Mouse (Mus musculus): ENCODE results near the gene Gm5134. TPM values are rescaled to one million over a fixed set of nuclear protein-coding genes. Genes with fewer than 3 reads are reported as not detected.

Gm5134 gene
- polyA plus RNA-seq, 1 experiment = 0.03 TPM

DNA sequence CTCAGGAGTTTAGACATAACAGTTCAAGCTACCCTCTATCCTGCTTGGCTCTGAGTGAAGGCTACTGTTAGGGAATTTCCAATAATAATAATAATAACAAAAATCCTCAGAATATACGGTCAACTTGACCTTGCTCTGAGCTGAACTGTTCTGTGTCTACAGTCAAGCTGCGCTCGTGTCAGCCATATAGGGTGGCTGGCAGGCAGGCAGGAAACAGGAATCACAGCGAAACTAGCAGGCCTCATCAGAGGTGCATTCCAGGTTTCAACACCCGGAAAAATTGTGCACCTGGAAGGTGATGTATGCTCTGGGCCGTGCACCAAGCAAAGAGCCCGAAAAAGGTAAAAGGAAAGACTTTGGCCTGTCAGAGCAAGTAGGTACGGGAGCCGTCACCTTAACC, 74.1 kb downstream of the Gm5134 start:
- TF ChIP-seq CTCF (conservative IDR thresholded peaks at IDR 0.05; ENCODE audit: insufficient read depth, insufficient read length, low read depth, low read length) = no peak
- TF ChIP-seq POLR2A (IDR thresholded peaks at IDR 0.05; ENCODE audit: low read depth, low read length) = no peak
- 67% methylated on average over 9 of the region's 9 CpGs for WGBS
- no peaks in the 10 kb centered on the region for H3K27me3 ChIP-seq (replicated peaks; ENCODE audit: control insufficient read depth, insufficient read depth, low read length)
- DNase-seq = no peak
- H3K27ac ChIP-seq (ENCODE audit: insufficient read depth, low read depth, low read length) = no peak overlapping the region
- H3K4me1 ChIP-seq (ENCODE audit: control insufficient read depth, insufficient read depth, low read length) = peaks cover 3% of the 10 kb centered on the region; the same call in 1 of the 2 replicates
- no peaks in the 10 kb centered on the region for H3K36me3 ChIP-seq (ENCODE audit: control insufficient read depth, insufficient read depth, low read length)
- H3K4me3 ChIP-seq (ENCODE audit: insufficient read depth, low read depth, low read length) = no peak overlapping the region

DNA sequence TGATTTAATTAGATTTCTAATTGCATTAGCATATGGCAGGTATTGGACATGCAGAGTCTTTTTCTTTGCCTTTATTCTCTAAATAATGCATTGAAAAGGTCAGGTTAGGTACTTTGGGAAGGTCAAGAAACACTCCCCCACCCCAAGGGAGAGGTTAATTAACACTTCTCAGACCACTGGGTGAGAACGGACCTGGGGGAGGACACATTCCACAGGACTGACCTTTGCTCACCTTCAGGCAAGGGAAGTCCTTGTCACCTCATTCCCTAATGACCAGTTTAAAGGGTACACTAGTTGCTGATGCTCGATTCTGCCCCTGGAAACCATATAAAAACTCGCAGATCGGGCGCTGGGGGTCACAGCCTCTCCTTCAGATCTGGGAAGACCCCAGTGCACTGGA, 75.0 kb downstream of the Gm5134 start:
- Histone ChIP-seq H3K27me3 (replicated peaks; ENCODE audit: control insufficient read depth, insufficient read depth, low read length) (no peaks in the 10 kb centered on the region), H3K4me1 (ENCODE audit: control insufficient read depth, insufficient read depth, low read length) (peaks cover 4% of the 10 kb centered on the region; the same call in 1 of the 2 replicates), H3K36me3 (ENCODE audit: control insufficient read depth, insufficient read depth, low read length) (no peaks in the 10 kb centered on the region), H3K4me3 (ENCODE audit: insufficient read depth, low read depth, low read length) (no peak overlapping the region), H3K27ac (ENCODE audit: insufficient read depth, low read depth, low read length) (no peak overlapping the region)
- WGBS = 48% methylated on average over 5 of the region's 5 CpGs
- TF ChIP-seq POLR2A (IDR thresholded peaks at IDR 0.05; ENCODE audit: low read depth, low read length) = no peak
- no peak for TF ChIP-seq CTCF (conservative IDR thresholded peaks at IDR 0.05; ENCODE audit: insufficient read depth, insufficient read length, low read depth, low read length)
- DNase-seq = peak; percentile 78

GRCm38 (mm10) chr10:76030496-76030895, 76.2 kb downstream of the Gm5134 start:
- 79% methylated on average over 5 of the region's 5 CpGs for WGBS
- Histone ChIP-seq H3K4me3 (ENCODE audit: insufficient read depth, low read depth, low read length) (no peak overlapping the region), H3K4me1 (ENCODE audit: control insufficient read depth, insufficient read depth, low read length) (peaks cover 4% of the 10 kb centered on the region; the same call in 1 of the 2 replicates), H3K27ac (ENCODE audit: insufficient read depth, low read depth, low read length) (no peak overlapping the region), H3K36me3 (ENCODE audit: control insufficient read depth, insufficient read depth, low read length) (no peaks in the 10 kb centered on the region), H3K27me3 (replicated peaks; ENCODE audit: control insufficient read depth, insufficient read depth, low read length) (no peaks in the 10 kb centered on the region)
- TF ChIP-seq CTCF (conservative IDR thresholded peaks at IDR 0.05; ENCODE audit: insufficient read depth, insufficient read length, low read depth, low read length) (no peak), POLR2A (IDR thresholded peaks at IDR 0.05; ENCODE audit: low read depth, low read length) (no peak)
- DNase-seq = no peak

GRCm38 (mm10) chr10:76031511-76032401, 77.4 kb downstream of the Gm5134 start:
- Histone ChIP-seq H3K27ac (ENCODE audit: insufficient read depth, low read depth, low read length) (0 out of 2 replicates have a peak overlapping the region, but pooled peaks have one; percentile 21), H3K27me3 (replicated peaks; ENCODE audit: control insufficient read depth, insufficient read depth, low read length) (no peaks in the 10 kb centered on the region), H3K36me3 (ENCODE audit: control insufficient read depth, insufficient read depth, low read length) (no peaks in the 10 kb centered on the region), H3K4me1 (ENCODE audit: control insufficient read depth, insufficient read depth, low read length) (peaks cover 4% of the 10 kb centered on the region; the same call in 1 of the 2 replicates), H3K4me3 (ENCODE audit: insufficient read depth, low read depth, low read length) (peak overlapping the region; percentile 71)
- TF ChIP-seq POLR2A (IDR thresholded peaks at IDR 0.05; ENCODE audit: low read depth, low read length) (no peak), CTCF (conservative IDR thresholded peaks at IDR 0.05; ENCODE audit: insufficient read depth, insufficient read length, low read depth, low read length) (no peak)
- DNase-seq = no peak
- WGBS = 47% methylated on average over 14 of the region's 14 CpGs

DNA sequence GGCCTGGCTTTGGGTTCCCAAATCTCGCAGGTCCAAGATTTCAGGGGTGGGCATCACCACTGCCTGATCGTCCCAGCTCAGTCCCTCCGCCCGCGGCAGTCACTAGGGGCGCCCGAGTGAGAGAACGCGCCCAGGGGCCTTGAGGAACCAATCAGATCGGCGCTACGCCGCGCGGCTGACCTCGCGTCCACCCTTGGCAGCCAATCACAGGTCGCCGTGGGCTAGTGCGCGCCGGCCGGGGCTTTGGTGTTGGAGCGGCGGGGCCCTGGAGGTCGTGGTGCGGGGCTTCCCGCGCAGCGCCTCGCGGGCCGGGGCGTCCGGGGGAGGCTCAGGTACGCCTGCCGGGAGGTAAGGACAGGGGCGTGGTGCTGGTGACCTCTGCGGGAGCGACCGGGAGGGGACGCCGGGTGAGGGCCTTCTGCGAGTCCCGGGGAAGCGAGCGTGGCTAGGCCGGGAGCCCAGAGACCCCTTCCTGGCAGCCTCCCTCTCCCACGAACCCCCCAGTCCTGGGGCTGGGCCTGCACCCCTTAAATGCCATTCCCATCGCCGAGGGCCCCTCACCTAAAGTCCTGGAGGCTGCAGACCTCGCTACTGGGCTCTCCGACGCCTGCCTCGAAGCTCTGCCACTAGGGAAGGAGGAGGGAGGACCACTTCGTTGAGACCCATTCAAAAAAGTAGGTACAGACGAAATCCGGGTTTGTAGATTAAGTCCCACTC, 78.2 kb downstream of the Gm5134 start, which contains the start of gene Zfp280b:
Gene Zfp280b (plus strand): TSS at position 249 of the 717 bp plus-strand sequence.
- H3K36me3 ChIP-seq (ENCODE audit: control insufficient read depth, insufficient read depth, low read length) = no peaks in the 10 kb centered on the region
- WGBS = under 1% methylated on average over 58 of the region's 58 CpGs
- TF ChIP-seq POLR2A (IDR thresholded peaks at IDR 0.05; ENCODE audit: low read depth, low read length) = no peak
- peak; percentile 60 for TF ChIP-seq CTCF (conservative IDR thresholded peaks at IDR 0.05; ENCODE audit: insufficient read depth, insufficient read length, low read depth, low read length)
- DNase-seq = peak; percentile 97
- peak within 1 kb of the TSS; percentile 24; the same call in 1 of the 2 replicates for H3K27ac ChIP-seq (ENCODE audit: insufficient read depth, low read depth, low read length)
- H3K4me3 ChIP-seq (ENCODE audit: insufficient read depth, low read depth, low read length) = peak within 1 kb of the TSS; percentile 71
- H3K4me1 ChIP-seq (ENCODE audit: control insufficient read depth, insufficient read depth, low read length) = peaks cover 4% of the 10 kb centered on the region; the same call in 1 of the 2 replicates
- H3K27me3 ChIP-seq (replicated peaks; ENCODE audit: control insufficient read depth, insufficient read depth, low read length) = no peaks in the 10 kb centered on the region

DNA sequence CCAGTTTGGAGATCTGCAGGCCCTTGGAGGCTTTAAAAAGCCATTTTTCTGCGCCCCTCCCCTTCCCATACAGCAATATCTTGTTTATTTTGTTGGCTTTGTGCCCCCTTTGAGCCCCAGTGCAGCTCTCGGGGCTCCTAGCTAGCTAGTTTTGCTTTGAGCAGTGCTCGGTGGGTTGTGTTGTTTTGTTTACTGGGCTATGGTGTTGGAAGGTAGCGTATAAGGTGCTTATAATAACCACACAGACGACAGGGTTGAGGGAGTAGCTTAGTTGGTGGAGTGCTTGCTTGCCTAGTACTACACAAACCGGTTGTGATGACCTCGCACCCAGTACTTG, 78.8 kb downstream of the Gm5134 start:
- Histone ChIP-seq H3K4me3 (ENCODE audit: insufficient read depth, low read depth, low read length) (peak overlapping the region; percentile 71), H3K27ac (ENCODE audit: insufficient read depth, low read depth, low read length) (no peak overlapping the region), H3K4me1 (ENCODE audit: control insufficient read depth, insufficient read depth, low read length) (peaks cover 4% of the 10 kb centered on the region; the same call in 1 of the 2 replicates), H3K27me3 (replicated peaks; ENCODE audit: control insufficient read depth, insufficient read depth, low read length) (no peaks in the 10 kb centered on the region), H3K36me3 (ENCODE audit: control insufficient read depth, insufficient read depth, low read length) (no peaks in the 10 kb centered on the region)
- 19% methylated on average over 7 of the region's 7 CpGs for WGBS
- DNase-seq = peak; percentile 5
- TF ChIP-seq CTCF (conservative IDR thresholded peaks at IDR 0.05; ENCODE audit: insufficient read depth, insufficient read length, low read depth, low read length) = no peak
- TF ChIP-seq POLR2A (IDR thresholded peaks at IDR 0.05; ENCODE audit: low read depth, low read length) = no peak

Data from kidney, adult 2 months (tissue).